Mouse (Mus musculus): ENCODE data around the gene Copa.

The Copa gene

DNA sequence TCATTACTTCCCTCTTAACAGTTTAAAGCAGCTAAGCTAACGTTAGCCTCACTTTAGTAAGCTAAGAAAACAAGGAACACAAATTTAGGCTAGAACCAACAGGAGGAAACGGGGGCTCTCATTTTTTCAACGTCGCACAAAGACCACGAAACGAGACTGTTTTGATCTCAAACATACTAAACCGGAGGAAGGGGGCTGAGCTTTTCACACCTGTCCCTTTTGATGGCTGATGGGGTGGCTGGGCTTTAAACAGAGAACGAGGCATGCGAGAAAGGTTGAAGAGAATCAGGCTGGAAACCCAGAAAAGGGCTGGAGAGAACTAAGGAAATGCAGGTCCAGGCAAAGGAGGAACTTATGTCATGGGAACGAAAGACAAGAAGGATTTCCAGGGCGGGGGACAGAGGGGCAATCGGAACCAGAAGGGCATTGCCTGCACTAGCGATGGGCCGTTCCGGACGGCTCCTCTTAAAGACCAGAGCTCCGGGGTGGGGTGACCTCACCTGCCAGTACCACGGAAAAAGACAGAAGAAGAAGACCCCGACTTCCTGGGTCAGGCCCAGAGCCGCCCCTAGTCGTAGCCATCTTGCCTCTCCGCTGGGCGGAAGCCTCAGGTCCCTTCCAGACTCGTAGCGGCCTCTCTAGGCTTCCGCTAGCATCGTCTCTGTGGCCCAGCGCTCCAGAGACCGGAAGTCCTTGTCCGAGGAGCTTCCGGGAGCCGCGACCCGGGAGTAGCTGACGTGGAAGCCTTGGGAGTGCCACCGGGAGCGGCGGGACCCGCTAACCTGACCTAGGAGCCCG lies at the start of gene Copa, which contains the start of gene Ncstn:
TSS of gene Copa (plus strand) at position 429 of the 798 bp plus-strand sequence.
TSS of gene Ncstn (minus strand) at position 695 of the 798 bp plus-strand sequence.
- in situ Hi-C loops (cut with MboI, MseI), result no loop called here

DNA sequence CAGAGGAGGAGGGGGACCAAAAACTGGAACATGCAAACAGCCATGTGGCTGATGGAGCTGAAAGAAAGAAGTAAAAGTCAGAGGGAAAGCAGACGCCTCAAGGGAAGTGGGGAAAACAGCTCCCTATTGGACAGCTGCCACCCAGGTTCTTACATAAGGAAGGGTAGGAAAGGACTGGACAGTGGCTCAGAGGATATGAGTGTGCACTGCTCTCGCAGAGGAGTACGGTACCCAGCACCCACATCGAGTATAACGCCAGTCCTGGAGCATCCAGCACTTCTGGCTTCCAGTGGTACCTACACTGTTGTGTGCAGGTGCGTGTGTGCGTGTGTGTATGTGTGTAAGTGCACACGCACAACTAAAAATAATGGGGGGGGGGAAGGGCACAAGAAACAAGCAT lies 35.9 kb upstream of the Copa start:
- in situ Hi-C loops (cut with MboI, MseI), result loop anchor here (10.0 kb wide), 1 partner anchor 268 kb away; no protein-coding TSS in a partner anchor

DNA sequence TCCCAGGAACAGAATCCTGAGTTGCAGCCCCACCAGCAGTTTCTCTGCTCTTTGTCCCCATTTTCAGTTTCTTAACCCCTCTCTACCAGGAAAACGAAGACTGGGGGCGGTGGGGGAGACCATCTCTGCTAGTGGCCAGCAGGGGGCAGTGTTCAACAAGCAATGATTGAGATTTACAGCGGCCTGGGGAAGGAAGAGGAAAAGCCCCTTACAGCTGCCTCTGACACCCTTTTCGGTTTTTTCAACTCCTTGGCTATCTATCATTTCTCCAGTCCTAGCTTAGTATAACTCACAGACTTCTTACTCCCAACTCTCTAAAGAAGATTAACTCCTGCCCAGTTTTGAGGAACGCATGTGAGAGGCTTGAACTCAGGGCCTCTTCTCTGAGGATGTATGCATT lies 35.4 kb upstream of the Copa start:
- in situ Hi-C loops (cut with MboI, MseI), result loop anchor here (10.0 kb wide), 1 partner anchor 268 kb away; no protein-coding TSS in a partner anchor

DNA sequence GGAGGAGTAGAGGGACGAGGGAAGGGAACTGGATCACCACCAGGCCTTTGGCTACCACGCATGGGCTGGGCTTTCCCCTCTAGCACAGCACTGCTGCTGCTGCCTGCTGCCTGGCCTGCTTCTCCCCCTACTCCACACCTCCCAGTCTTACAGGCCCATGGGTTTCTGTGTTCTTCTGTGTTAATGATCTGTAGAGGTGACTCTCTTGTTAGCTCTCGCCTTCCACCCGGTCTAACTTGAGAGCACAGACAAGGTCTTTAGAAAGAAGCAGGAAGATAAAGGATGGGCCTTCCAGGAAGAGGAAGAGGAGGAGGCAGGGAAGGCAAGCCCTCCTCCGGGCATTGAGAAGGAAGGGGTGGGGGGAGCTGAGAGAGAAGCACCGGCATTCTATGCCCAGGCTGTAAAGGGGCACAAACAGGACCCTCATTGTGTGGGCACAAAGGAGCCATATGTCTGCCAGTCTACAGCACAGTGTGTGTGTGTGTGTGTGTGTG lies 34.0 kb upstream of the Copa start:
- in situ Hi-C loops (cut with MboI, MseI), result loop anchor here (10.0 kb wide), 1 partner anchor 267 kb away; no protein-coding TSS in a partner anchor

DNA sequence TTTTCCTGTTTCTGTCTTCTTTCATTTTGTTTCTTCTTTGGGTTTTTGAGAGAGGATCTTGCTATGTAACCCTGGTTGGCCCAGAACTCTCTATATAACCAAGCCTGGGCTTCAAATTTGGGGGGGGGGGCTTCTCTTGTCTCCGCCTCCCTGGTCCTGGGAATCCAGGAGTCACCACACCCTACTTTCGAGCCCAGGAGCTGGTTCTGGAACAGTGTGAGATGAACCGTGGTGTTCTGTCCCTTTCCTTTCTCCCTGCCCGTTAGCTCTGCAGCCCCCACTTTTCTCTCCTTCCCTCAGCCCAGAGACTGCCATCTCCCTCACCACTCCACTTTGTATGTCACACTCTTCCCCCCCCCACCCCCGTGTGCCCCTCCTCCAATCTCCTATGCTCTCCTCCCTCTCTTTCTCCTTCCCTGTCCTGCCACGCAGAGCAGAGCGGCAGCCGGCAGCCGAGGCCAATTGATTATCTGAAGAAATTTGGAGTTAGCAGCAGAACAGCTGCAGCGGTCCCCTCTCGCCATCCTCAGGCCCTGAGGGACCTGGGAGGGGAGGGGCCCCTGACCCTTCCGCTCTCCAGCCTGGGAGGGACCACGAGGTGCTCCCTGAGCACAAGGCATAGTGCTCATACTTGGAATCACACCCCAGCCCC lies 33.1 kb upstream of the Copa start:
- in situ Hi-C loops (cut with MboI, MseI), result loop anchor here (10.0 kb wide), 1 partner anchor 266 kb away; no protein-coding TSS in a partner anchor

DNA sequence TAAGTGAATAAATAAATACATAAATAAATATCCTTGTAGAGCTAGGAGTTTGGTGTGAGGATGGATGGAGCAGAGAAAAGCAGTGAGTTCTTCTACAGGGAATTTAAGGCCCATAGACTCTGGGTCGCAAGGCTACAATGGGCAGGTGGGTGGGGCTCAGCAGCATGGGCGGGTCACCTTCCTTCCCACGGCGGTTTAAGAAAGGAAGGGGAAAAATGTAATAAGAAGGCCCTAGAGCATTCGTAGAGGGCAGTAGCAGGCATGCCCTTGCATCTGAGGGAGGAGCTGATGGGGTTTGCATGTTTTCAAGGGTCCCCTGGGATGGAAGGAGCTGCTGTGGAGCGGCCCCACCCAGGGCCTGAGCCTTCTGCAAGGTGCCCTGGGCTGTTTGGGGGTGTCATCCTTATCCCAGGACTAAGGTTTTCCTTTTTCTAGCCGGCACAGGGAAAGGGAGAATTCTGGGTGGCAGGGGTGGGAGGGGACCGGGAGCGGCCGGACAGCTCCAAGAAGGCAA lies 29.5 kb upstream of the Copa start:
- in situ Hi-C loops (cut with MboI, MseI), result no loop called here

DNA sequence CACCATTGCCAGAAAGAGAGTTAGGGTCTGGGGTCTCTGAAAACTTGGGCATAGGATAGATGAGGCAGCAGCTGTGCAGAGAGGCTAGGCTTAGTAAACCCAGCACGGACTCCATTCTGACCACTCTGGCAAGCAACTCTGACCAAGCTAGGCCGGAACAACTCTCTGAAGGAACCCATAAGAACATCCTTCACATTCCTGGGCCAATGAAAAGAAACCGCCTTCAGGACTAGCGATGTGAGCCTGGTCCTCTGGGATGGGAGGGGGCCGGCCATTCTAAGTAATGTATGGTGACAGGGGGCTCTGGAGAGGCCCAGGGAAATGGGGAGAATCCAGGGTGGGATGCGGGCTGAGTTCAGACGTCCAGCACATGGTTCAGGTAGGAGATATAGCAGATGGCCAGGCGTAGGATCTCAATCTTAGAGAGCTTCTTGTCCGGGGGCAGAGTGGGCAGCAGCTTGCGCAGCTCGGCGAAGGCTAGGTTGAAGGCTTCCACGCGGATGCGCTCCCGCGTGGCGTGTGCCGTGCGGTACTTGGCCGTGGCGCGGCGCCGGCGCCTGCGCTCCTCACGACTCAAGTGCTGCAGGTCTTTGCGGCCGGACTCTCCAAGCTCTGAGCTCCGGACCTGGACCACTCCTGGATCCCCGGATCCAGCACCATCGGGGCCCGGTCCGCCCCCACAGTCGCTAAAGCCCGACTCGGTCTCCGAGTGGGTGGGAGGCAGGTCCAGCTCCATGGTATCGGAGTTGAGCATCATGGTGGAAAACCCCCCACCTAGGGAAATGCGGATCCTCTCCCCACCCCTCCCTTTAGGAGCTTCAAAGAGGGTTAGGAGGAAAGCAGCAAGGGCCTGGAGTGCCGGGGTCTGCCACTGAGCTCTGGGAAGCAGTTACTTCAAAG lies 28.5 kb upstream of the Copa start:
- in situ Hi-C loops (cut with MboI, MseI), result no loop called here

DNA sequence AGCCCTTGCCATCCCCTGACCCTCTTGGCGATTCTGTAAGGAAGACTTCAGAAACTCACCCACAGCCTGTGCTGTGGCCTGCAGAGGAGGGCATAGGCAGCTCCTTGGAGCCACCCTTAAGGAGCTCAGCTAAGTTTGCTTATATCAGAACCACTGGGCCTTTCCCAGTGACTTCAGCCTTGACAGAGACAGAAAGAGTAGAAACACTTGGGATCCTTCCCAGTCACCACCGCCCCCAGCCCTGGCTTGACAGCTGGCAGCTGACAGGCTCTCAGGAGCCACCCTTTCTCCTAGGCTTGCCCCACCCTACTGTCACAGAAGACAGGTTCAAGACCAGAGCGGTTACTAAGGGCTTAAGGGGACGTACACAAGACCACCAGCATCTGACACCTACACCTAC lies 26.1 kb upstream of the Copa start:
- in situ Hi-C loops (cut with MboI, MseI), result no loop called here

DNA sequence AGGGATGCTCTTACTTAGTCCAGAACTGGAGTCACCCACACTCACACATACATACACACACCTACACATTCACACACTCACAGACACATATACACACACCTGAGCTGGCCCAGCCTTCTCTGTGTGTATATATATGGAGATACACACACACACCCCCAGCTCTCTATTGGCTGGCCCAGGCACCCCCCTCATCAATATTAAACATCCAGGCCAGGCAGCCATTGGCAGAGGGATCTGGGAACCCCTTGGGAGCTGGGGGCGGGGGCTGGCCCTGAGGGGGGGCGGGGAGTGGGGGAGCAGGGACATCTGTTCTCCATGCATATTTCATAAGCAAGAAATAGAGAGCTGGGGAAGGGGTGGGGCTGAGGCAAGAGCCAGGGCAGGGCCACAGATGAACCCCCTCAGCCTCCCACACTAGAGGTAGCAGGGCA lies 24.8 kb upstream of the Copa start, which contains the start of gene Nhlh1:
TSS of gene Nhlh1 (minus strand) at position 83 of the 431 bp plus-strand sequence.
- in situ Hi-C loops (cut with MboI, MseI), result no loop called here

DNA sequence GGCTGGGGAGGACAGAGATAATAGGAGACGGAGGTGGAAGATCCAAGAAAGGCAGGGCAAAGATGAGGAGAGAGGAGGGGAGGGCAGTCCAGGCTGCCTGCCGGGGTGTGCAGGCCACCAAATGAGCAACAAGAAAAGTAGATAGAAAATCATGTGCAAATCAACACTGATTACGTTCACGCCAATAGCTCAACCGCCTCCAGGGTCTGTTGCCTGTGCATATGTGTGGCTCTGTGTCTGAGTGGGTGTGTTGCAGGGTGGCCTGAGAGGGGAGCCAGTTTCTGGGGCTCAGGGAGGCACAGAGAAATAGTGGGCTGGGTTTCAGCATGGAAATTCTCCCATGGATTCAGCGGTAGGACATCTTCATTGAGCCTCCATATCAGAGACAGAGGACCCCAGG lies 24.0 kb upstream of the Copa start:
- in situ Hi-C loops (cut with MboI, MseI), result no loop called here

DNA sequence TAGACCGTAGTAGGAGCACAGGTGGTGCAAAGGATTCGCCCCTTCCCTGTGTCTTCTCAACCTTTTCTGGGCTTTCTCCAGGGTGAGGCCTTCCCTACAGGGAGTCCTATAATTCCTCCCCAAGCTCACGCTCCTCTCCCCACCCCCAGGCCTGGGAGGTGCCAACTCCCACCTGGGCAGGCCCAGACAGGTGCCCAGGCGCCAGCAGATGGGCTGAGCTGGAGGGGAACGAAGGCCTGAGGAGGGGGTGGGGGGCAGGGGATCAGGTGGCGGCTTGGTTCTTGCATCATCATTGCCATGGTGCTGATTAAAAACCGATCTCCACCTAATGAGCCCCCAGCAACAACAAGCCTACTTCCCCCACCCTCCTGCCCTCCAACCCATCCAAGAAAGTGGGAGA lies 23.5 kb upstream of the Copa start:
- in situ Hi-C loops (cut with MboI, MseI), result no loop called here

DNA sequence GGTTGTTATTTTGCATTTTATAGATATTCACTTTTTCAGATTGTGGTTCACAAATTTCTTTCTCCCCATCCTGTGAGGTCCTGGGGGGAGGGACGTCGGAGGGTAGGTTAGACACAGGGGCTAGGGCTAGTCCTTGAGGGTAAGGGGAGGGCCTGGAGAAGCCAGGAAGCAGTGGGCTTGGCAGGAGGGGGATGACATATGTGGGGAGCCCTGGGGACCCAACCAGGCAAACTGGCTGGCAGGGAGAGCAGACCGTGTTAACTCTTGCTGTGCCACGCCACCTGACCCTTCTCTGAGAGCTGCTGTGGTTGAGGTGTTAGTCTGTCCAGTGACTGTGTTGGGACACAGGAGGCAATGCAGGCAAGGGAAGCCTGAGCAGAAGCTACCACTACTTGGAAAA lies 21.7 kb upstream of the Copa start:
- in situ Hi-C loops (cut with MboI, MseI), result no loop called here

DNA sequence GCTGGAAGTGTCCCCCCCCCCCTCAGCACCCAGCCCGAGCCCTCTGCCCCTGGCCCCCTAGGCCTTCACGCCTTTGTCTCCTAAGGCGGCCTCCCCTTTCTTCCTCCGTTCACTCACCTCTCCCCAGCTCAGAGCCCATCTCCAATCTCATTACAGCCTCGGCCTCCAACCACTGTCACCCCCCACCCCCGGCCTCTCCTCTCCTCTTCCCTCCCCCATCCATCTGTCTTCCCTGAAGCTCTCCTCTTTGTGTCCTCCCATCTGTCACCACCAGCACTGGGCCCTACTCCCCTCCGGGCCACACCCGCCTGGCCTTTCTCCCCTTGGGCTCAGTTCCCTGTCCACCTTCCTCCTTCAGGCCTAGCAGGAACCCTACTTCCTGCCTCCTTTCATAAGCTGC lies 21.1 kb upstream of the Copa start:
- in situ Hi-C loops (cut with MboI, MseI), result no loop called here

DNA sequence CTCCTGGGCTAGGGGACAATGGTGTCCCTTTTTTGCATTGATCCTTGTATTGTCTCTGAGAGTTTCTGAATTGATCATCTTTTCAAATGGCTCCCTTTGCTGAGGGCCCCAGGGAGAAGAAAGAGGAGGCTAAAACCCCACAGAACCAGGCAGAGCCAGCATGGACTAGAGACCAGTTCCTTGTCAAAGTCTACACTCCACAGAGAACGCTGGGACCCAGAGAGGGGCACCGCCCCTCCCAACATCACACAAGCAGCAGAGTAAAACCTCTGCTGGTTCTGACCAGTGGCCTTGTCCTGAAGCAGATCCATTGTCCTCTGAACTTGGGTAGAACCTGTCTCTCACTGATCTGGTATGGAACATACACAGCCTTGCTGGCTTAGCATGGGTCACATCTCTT lies 20.2 kb upstream of the Copa start:
- in situ Hi-C loops (cut with MboI, MseI), result no loop called here

DNA sequence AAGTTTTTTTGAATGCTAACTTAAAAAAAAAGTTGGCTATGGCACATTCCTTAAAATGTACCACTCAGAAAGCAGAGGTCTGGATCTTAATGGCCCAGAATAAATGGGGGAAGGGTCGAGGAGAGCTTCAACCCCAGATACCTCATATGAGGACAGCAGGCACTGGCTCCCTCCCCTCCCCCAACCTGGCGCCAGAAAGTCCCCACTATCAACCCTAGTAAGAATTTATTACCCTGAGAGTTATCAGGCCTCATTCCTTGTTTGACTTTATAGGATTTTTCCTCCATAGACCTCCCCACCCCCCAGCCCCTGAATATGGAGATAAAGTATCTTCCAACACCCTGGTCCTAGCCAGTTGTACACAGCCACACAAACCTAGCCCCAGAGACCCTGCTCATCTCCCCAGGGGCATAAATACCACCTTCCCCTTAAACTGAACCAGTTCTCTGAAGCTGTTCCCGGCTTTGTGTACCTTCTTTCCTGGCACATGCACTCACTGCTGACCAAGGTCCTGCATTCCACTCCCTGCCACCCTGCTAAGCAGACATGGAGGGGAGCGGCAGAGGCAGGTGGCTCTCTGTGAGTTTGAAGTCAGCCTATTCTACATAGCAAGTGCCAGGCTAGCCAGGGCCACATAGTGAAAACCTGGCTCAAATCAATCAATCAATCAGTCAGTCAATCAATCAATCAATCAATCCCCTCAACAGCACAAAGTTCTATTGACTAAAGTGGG lies 18.9 kb upstream of the Copa start:
- in situ Hi-C loops (cut with MboI, MseI), result no loop called here

DNA sequence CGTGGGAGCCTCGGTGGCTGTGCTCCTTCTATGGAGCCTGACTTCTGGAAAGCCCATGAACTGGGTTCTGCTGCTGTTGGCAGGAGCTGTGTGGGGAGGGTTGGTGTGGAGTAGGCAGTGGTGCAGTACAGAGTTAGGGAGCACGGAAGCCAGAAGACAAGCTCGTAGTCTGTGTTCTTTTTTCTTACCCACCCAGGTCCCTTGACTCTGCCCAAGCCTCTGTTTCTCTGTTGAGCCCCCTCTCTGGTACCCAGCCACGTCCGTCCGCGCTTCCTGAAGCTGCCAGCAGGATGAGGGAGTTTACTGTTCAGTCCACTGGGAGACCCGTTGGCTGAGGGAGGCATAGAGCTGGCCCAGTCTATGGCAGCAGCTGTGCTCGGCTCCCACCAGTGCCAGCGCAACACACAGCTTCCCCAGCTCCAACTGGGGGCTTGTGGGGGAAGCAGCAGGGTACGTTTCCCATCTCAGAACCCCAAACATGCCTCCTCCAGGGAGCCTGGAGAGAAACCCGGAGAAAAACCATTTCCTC lies 17.7 kb upstream of the Copa start:
- in situ Hi-C loops (cut with MboI, MseI), result no loop called here

DNA sequence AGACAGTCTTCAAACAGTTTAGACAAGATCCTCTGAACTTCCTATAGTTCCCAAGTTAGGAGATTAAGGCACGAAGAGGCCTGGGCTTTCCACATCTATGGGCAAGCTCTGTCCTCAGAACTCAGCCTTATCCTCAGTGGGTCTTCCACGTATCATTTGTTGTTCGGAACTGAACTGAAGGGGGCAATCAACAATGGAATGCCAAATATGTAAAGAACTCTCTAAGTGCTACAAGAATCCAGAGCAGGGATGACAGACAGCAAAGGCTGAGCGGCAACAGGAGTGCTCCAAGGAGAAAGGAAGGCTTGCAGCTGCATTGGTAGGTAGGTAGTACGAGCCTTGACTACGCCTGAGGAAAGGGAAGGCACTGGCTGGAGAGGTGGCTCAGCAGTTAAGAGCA lies 12.1 kb upstream of the Copa start:
- in situ Hi-C loops (cut with MboI, MseI), result no loop called here

DNA sequence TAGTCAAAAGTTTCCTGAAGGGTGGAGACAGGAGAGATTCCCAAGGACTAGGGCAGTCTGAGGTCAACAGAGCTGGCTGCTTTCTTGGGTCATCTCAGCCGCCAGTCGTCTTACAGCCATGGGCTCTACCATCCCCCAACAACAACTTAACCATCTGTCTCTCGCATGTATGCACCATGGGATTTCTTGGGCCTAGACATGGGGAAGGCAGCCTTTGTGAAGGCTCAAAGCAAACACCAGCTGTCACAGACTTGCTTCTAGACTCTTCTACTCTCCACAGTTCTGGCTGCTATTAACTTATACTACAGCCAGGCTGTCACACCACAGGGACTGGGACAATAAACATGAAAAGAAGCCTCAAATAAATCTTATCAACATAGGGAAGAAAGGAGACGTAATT lies 10.8 kb upstream of the Copa start:
- in situ Hi-C loops (cut with MboI, MseI), result no loop called here

DNA sequence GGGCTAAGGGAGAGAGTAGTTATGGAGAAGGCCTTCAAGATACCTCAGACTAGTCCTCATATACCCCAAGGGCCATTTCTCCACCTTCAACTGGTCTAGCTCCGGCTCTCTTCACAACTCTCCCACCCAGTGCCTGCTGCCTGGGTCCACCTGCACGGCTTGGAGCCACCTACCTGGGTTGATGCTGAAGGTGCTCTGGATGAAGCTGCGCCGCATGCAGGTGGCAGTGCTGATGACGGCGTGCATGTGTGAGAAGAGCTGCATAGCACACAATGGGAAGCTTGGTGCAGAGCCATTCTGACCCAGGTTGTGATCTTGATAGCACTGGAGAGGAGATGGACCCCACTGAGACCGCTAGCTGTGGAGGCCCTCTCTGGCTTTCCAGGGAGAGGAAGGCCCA lies 9.7 kb upstream of the Copa start:
- in situ Hi-C loops (cut with MboI, MseI), result no loop called here

DNA sequence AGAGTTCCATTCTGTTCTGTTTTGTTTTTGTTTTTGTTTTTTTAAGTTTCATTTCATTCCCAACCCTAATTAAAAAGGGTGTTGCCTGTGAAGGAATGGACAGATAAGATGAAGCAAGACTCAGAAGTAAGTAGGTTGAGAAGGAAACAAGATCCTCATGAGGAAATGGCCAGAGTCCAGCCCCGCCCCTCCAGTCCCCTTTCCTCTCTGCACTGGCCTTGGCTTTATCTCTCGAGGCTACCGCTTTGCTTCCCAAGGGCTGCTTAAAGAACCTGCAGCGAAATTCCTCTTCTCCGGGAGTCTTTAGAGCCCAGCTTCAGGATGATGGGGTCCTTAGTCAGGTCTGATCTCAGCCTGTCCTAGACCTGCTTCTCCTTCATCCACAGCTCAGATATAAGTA lies 4.3 kb upstream of the Copa start:
- in situ Hi-C loops (cut with MboI, MseI), result no loop called here

Data from regulatory T cell (primary cell).